Mouse (Mus musculus): ENCODE measurements at regions not wholly inside any gene's neighbourhood (a gene's known extent, or its start where the extent isn't known, plus 50 kb on each side); places are given as distances from the start of the nearest gene placed in this dataset.

DNA sequence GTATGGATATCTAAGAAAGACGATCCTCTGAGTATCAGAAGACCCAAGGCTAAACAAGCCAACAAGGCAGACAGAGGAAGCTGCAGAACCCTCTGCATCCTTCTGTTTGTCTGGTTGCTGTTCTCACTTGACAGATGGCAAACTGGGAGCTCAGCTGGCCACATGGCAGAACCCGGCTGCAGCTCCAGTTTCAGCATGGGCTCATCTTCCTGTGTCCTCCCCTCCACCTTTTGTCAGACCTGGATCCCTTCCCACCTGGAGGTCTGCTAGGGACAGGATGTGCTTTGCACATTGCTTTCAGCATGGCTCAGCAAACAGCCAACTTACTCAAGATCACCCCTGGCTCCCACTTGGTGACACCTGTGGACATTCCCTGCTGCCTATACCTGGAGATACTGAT, 284.9 kb downstream of the Tns1 start:
- H3K36me3 ChIP-seq (ENCODE audit: control insufficient read depth, insufficient read depth, low read length) = no peaks in the 10 kb centered on the region
- ATAC-seq (ENCODE audit: low read depth) = no peak

GRCm38 (mm10) chr1:73836680-73837079, 287.6 kb downstream of the Tns1 start:
- H3K27ac ChIP-seq (ENCODE audit: low read depth, low read length) = no peak overlapping the region
- no peak overlapping the region for H3K9ac ChIP-seq (replicated peaks; ENCODE audit: low read depth, low read length)
- H3K4me2 ChIP-seq (ENCODE audit: low read depth, low read length) = no peak overlapping the region
- H3K27me3 ChIP-seq (ENCODE audit: control insufficient read depth, insufficient read depth, low read length) = no peaks in the 10 kb centered on the region
- no peak overlapping the region for H3K4me3 ChIP-seq (ENCODE audit: low read depth, low read length)
- ATAC-seq (ENCODE audit: low read depth) = no peak
- H3K4me1 ChIP-seq (ENCODE audit: control insufficient read depth, insufficient read depth, low read length) = no peaks in the 10 kb centered on the region
- H3K9me3 ChIP-seq (ENCODE audit: control insufficient read depth, low read length) = no peaks in the 10 kb centered on the region
- no peaks in the 10 kb centered on the region for H3K36me3 ChIP-seq (ENCODE audit: control insufficient read depth, insufficient read depth, low read length)

More for the DNA sequence above, 284.9 kb downstream of the Tns1 start:
- Histone ChIP-seq H3K9me3 (ENCODE audit: control insufficient read depth, low read length) (no peaks in the 10 kb centered on the region), H3K4me3 (ENCODE audit: low read depth, low read length) (no peak overlapping the region), H3K4me2 (ENCODE audit: low read depth, low read length) (no peak overlapping the region), H3K9ac (replicated peaks; ENCODE audit: low read depth, low read length) (no peak overlapping the region), H3K27ac (ENCODE audit: low read depth, low read length) (no peak overlapping the region), H3K4me1 (ENCODE audit: control insufficient read depth, insufficient read depth, low read length) (no peaks in the 10 kb centered on the region), H3K27me3 (ENCODE audit: control insufficient read depth, insufficient read depth, low read length) (no peaks in the 10 kb centered on the region)
- 85% methylated on average over 2 of the region's 2 CpGs for WGBS

DNA sequence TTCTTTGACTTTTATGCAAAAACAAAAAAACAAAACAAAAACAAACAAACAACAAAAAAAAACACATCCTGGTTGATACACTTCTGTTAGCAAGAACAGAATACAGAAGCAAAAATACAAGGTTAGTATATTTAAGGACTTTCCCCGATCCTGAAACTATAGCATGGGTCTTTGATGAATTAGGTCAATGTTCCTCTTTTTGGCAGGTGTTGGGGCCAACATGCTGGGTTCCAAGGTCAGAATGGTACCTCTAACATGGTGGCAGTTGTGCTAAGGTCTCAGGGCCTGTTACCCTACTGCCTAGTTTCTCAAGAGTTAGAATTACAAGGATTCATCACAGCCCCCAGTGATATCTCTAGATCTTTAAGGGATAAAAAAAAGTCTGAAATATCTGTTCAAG, 289.7 kb downstream of the Tns1 start:
- 89% methylated on average over 1 of the region's 1 CpGs for WGBS
- Histone ChIP-seq H3K9ac (replicated peaks; ENCODE audit: low read depth, low read length) (no peak overlapping the region), H3K27me3 (ENCODE audit: control insufficient read depth, insufficient read depth, low read length) (no peaks in the 10 kb centered on the region), H3K27ac (ENCODE audit: low read depth, low read length) (no peak overlapping the region), H3K4me1 (ENCODE audit: control insufficient read depth, insufficient read depth, low read length) (no peaks in the 10 kb centered on the region), H3K9me3 (ENCODE audit: control insufficient read depth, low read length) (no peaks in the 10 kb centered on the region), H3K4me2 (ENCODE audit: low read depth, low read length) (no peak overlapping the region), H3K36me3 (ENCODE audit: control insufficient read depth, insufficient read depth, low read length) (no peaks in the 10 kb centered on the region), H3K4me3 (ENCODE audit: low read depth, low read length) (no peak overlapping the region)
- no peak for ATAC-seq (ENCODE audit: low read depth)

DNA sequence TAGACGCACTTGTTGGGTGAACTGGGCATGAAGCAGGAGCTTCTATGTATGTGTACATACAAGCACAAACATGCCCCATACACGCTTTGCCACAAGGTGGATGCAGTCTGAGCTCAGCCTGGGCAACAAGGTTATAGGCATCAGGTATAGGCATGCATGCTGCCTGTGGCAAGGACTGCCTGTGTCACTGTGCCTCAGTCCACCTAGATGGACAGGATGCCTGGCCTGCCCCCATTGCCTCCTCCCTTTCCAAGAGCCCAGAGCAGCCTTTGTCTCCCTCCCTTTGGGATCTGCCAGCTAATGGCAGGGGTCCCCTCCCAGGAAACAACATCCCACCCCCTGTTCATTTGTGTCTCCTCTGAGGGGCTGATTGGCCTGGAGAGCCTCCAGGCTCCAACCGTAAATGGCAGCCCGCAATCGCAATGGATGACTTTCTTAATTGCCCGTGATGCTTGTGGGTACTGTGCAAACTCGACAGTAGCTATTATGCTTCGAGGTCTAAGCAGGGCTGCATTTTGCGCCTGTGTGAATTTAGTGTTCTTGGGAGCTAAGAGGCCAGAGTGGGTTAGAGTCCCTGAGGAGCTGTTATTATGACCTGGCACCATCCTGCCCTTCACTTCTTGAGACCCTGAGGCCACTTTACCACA, 293.6 kb downstream of the Tns1 start:
- H3K27me3 ChIP-seq (ENCODE audit: control insufficient read depth, insufficient read depth, low read length) = no peaks in the 10 kb centered on the region
- peak; percentile 47; the same call in 1 of the 2 replicates for ATAC-seq (ENCODE audit: low read depth)
- H3K27ac ChIP-seq (ENCODE audit: low read depth, low read length) = no peak overlapping the region
- H3K36me3 ChIP-seq (ENCODE audit: control insufficient read depth, insufficient read depth, low read length) = no peaks in the 10 kb centered on the region
- H3K4me3 ChIP-seq (ENCODE audit: low read depth, low read length) = no peak overlapping the region
- WGBS = 26% methylated on average over 9 of the region's 9 CpGs
- H3K4me1 ChIP-seq (ENCODE audit: control insufficient read depth, insufficient read depth, low read length) = 0 out of 2 replicates have a peak, but pooled peaks cover 4% of the 10 kb centered on the region
- no peaks in the 10 kb centered on the region for H3K9me3 ChIP-seq (ENCODE audit: control insufficient read depth, low read length)
- no peak overlapping the region for H3K4me2 ChIP-seq (ENCODE audit: low read depth, low read length)
- no peak overlapping the region for H3K9ac ChIP-seq (replicated peaks; ENCODE audit: low read depth, low read length)

GRCm38 (mm10) chr1:73828996-73829395, 295.3 kb downstream of the Tns1 start:
- 65% methylated on average over 10 of the region's 10 CpGs for WGBS
- no peak overlapping the region for H3K4me3 ChIP-seq (ENCODE audit: low read depth, low read length)
- 0 out of 2 replicates have a peak, but pooled peaks cover 4% of the 10 kb centered on the region for H3K4me1 ChIP-seq (ENCODE audit: control insufficient read depth, insufficient read depth, low read length)
- no peak overlapping the region for H3K9ac ChIP-seq (replicated peaks; ENCODE audit: low read depth, low read length)
- H3K27ac ChIP-seq (ENCODE audit: low read depth, low read length) = no peak overlapping the region
- H3K4me2 ChIP-seq (ENCODE audit: low read depth, low read length) = no peak overlapping the region
- ATAC-seq (ENCODE audit: low read depth) = no peak
- no peaks in the 10 kb centered on the region for H3K9me3 ChIP-seq (ENCODE audit: control insufficient read depth, low read length)
- no peaks in the 10 kb centered on the region for H3K36me3 ChIP-seq (ENCODE audit: control insufficient read depth, insufficient read depth, low read length)
- no peaks in the 10 kb centered on the region for H3K27me3 ChIP-seq (ENCODE audit: control insufficient read depth, insufficient read depth, low read length)

GRCm38 (mm10) chr1:73826243-73826930, 297.9 kb downstream of the Tns1 start:
- Histone ChIP-seq H3K9ac (replicated peaks; ENCODE audit: low read depth, low read length) (no peak overlapping the region), H3K27ac (ENCODE audit: low read depth, low read length) (no peak overlapping the region), H3K4me1 (ENCODE audit: control insufficient read depth, insufficient read depth, low read length) (0 out of 2 replicates have a peak, but pooled peaks cover 4% of the 10 kb centered on the region), H3K36me3 (ENCODE audit: control insufficient read depth, insufficient read depth, low read length) (no peaks in the 10 kb centered on the region), H3K27me3 (ENCODE audit: control insufficient read depth, insufficient read depth, low read length) (no peaks in the 10 kb centered on the region), H3K9me3 (ENCODE audit: control insufficient read depth, low read length) (no peaks in the 10 kb centered on the region), H3K4me3 (ENCODE audit: low read depth, low read length) (no peak overlapping the region), H3K4me2 (ENCODE audit: low read depth, low read length) (no peak overlapping the region)
- WGBS = 41% methylated on average over 15 of the region's 15 CpGs
- peak; percentile 77 for ATAC-seq (ENCODE audit: low read depth)

DNA sequence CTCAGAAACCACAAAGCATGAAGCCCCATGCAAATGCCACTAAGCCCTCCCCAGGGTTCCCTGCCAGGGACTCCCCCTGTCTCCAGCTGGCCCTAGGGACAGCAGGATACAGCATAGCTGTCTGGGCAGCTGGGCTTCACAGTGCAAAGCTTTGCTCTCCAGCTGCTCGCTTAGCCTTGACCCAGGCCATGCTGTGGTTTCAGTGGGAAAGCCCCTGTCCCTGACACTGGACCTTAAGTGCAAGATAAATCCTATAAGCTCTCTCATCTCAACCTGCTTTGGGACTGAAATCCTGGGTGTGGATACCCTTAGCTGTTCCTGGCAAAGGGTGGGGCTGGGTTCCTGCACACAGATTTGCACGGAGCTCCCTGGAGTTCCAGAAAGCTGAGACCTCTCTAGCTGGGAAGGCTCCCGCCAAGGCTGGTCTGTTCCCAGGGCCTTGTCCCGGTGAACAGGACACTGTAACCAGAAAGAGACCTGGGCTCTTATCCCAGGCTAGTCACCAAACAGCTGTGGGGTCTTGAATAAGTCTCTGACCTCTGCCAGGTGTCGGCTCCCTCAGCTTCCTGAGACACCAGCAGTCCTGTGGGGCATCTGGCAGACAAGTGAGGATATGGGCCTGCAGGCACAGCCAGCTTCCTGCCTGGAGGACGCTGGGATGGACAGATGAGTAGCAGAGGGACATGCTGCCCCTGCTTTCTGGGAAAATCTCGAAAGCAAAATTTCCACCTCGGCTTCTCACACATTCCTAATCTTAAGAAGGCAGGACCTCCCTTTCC, 299.7 kb downstream of the Tns1 start:
- no peak overlapping the region for H3K4me2 ChIP-seq (ENCODE audit: low read depth, low read length)
- no peaks in the 10 kb centered on the region for H3K9me3 ChIP-seq (ENCODE audit: control insufficient read depth, low read length)
- no peak overlapping the region for H3K4me3 ChIP-seq (ENCODE audit: low read depth, low read length)
- H3K4me1 ChIP-seq (ENCODE audit: control insufficient read depth, insufficient read depth, low read length) = 0 out of 2 replicates have a peak, but pooled peaks cover 7% of the 10 kb centered on the region
- no peaks in the 10 kb centered on the region for H3K36me3 ChIP-seq (ENCODE audit: control insufficient read depth, insufficient read depth, low read length)
- no peak for ATAC-seq (ENCODE audit: low read depth)
- 66% methylated on average over 8 of the region's 8 CpGs for WGBS
- no peak overlapping the region for H3K9ac ChIP-seq (replicated peaks; ENCODE audit: low read depth, low read length)
- H3K27ac ChIP-seq (ENCODE audit: low read depth, low read length) = no peak overlapping the region
- no peaks in the 10 kb centered on the region for H3K27me3 ChIP-seq (ENCODE audit: control insufficient read depth, insufficient read depth, low read length)

GRCm38 (mm10) chr1:73823726-73824125, 300.5 kb downstream of the Tns1 start:
- Histone ChIP-seq H3K4me2 (ENCODE audit: low read depth, low read length) (no peak overlapping the region), H3K9ac (replicated peaks; ENCODE audit: low read depth, low read length) (no peak overlapping the region), H3K9me3 (ENCODE audit: control insufficient read depth, low read length) (no peaks in the 10 kb centered on the region), H3K36me3 (ENCODE audit: control insufficient read depth, insufficient read depth, low read length) (no peaks in the 10 kb centered on the region), H3K4me3 (ENCODE audit: low read depth, low read length) (no peak overlapping the region), H3K4me1 (ENCODE audit: control insufficient read depth, insufficient read depth, low read length) (0 out of 2 replicates have a peak, but pooled peaks cover 7% of the 10 kb centered on the region), H3K27ac (ENCODE audit: low read depth, low read length) (no peak overlapping the region), H3K27me3 (ENCODE audit: control insufficient read depth, insufficient read depth, low read length) (no peaks in the 10 kb centered on the region)
- ATAC-seq (ENCODE audit: low read depth) = no peak
- 91% methylated on average over 10 of the region's 10 CpGs for WGBS

DNA sequence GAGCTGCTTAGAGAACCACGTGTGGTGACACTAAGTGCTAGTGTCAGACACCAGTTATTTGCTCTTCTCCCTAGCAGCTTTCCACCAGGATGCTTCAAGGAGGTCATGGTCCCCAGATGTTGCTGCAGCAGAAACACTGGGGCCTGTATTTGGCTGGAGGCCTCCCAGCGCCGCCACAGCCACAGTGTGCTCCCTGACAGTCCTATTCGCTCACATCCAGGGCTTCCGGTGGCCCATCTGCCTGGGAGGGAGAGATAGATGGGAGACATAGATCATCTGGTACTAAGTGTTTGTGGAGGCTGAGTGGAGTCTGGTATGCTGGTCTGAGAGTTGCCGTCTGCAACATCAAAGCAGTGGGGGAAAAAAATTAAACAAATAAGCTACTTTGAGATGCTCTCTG, 301.6 kb downstream of the Tns1 start:
- H3K36me3 ChIP-seq (ENCODE audit: control insufficient read depth, insufficient read depth, low read length) = no peaks in the 10 kb centered on the region
- ATAC-seq (ENCODE audit: low read depth) = no peak
- H3K27me3 ChIP-seq (ENCODE audit: control insufficient read depth, insufficient read depth, low read length) = no peaks in the 10 kb centered on the region
- 73% methylated on average over 6 of the region's 6 CpGs for WGBS
- no peak overlapping the region for H3K4me3 ChIP-seq (ENCODE audit: low read depth, low read length)
- no peak overlapping the region for H3K27ac ChIP-seq (ENCODE audit: low read depth, low read length)
- H3K4me1 ChIP-seq (ENCODE audit: control insufficient read depth, insufficient read depth, low read length) = 0 out of 2 replicates have a peak, but pooled peaks cover 7% of the 10 kb centered on the region
- no peaks in the 10 kb centered on the region for H3K9me3 ChIP-seq (ENCODE audit: control insufficient read depth, low read length)
- no peak overlapping the region for H3K9ac ChIP-seq (replicated peaks; ENCODE audit: low read depth, low read length)
- H3K4me2 ChIP-seq (ENCODE audit: low read depth, low read length) = no peak overlapping the region

Data from neural tube, embryonic 14.5 days (tissue).